Mouse (Mus musculus) adrenal gland, postnatal 25 days (tissue): Measurements from ENCODE around the gene Samd1. TPM values are rescaled to one million over a fixed set of nuclear protein-coding genes. Genes with fewer than 3 reads are reported as not detected.

Experiments used
- microRNA-seq, 2 experiments: library from miRNA; unstranded; fragments of <30 nt; microRNA quantifications; one replicate each; pipeline ENCODE4 v1.2.0; 2021
- total RNA-seq: library from RNA; stranded (reverse); gene quantifications from 2 replicates; pipeline ENCODE4 v1.2.3, GENCODE M21; 2021

Gene Samd1
- total RNA-seq, 1 experiment from 2014 or later = 44.8 TPM

Small RNA genes lying within 50 kb of the gene (microRNA-seq; reads per million reads assigned to microRNA genes)
- gene Mir1199 (0 to 0.36 reads per million in 2 experiments), gene Mir8111 (3.8 to 6.8 reads per million in 2 experiments)

Other genes with a start within 250 kb of the Samd1 start
- gene Adgrl1, start 97.6 kb upstream of the Samd1 start, total RNA-seq = 73.5 and 114 TPM in 2 replicates
- 2.1 and 3.2 TPM in 2 replicates for gene Gm10644, start 42.5 kb upstream of the Samd1 start, total RNA-seq
- 6.0 and 7.2 TPM in 2 replicates for gene Asf1b, start 42.2 kb upstream of the Samd1 start, total RNA-seq
- gene Prkaca, start 24.7 kb upstream of the Samd1 start, total RNA-seq = 284 and 302 TPM in 2 replicates
- gene 1700067K01Rik, start 3.8 kb downstream of the Samd1 start, total RNA-seq = 0.67 TPM in 1 of 2 replicates, not detected in the other
- not detected in 2 replicates for gene 2210011C24Rik, start 14.5 kb downstream of the Samd1 start, total RNA-seq
- 0.76 and 1.4 TPM in 2 replicates for gene Palm3, start 23.8 kb downstream of the Samd1 start, total RNA-seq
- 2.5 and 3.6 TPM in 2 replicates for gene Il27ra, start 44.9 kb downstream of the Samd1 start, total RNA-seq
- gene Rln3, start 47.3 kb downstream of the Samd1 start, total RNA-seq = not detected in 2 replicates
- gene Gm10643, start 67.5 kb downstream of the Samd1 start, total RNA-seq = 2.8 and 3.5 TPM in 2 replicates
- 23.1 and 26.1 TPM in 2 replicates for gene Rfx1, start 69.2 kb downstream of the Samd1 start, total RNA-seq
- 21.2 and 24.5 TPM in 2 replicates for gene Dcaf15, start 107.1 kb downstream of the Samd1 start, total RNA-seq
- 0.62 and 1.0 TPM in 2 replicates for gene Podnl1, start 128.3 kb downstream of the Samd1 start, total RNA-seq
- gene Cc2d1a, start 150.3 kb downstream of the Samd1 start, total RNA-seq = 31.4 and 34.9 TPM in 2 replicates
- 0.73 and 1.4 TPM in 2 replicates for gene 4930432K21Rik, start 150.4 kb downstream of the Samd1 start, total RNA-seq
- gene Nanos3, start 187.5 kb downstream of the Samd1 start, total RNA-seq = 1.3 TPM in 1 of 2 replicates, not detected in the other
- 41.3 and 44.1 TPM in 2 replicates for gene Zswim4, start 239.4 kb downstream of the Samd1 start, total RNA-seq